Mouse (Mus musculus) G1E (cell line): Measurements from ENCODE around the gene Lce1e.

ENCODE experiments used
- CTCF ChIP-seq: IDR thresholded peaks from 2 replicates; pipeline ENCODE4 v1.5.1; 2012; ENCODE audit warnings: low read depth, low read length, inconsistent platforms, mixed read lengths
- GATA1 ChIP-seq: IDR thresholded peaks from 2 replicates; pipeline ENCODE4 v1.6.1; 2012; ENCODE audit warnings: borderline replicate concordance, low read length, inconsistent platforms, mixed read lengths
- GATA2 ChIP-seq: IDR thresholded peaks from 2 replicates; pipeline ENCODE4 v1.6.1; 2012; ENCODE audit warnings: low read depth, low read length, inconsistent platforms, borderline replicate concordance
- TAL1 ChIP-seq: conservative IDR thresholded peaks from 2 replicates; pipeline ENCODE4 v1.6.1; 2012; ENCODE audit warnings: low read depth, low read length, inconsistent platforms, mixed read lengths

DNA sequence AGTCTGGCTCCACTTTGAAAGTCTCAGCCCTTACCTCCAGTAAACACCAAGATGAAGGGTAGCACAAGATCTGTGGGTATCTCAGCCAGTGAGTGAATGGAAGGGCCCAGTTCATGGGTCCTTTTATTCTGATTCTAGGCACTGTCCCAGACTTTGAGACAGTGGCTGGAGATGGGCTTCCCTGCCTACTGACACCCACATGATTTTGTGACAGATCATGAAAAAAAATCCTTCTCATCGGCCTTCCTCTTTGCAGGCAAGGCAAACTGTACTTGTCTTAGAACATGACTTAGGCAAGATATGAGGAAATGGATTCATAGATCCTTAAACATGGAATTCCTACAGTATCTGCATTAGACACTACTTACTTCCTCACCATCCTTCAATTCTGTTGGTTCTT, 30.1 kb upstream of the Lce1e start, which contains the start of gene Gm38119:
- TF ChIP-seq GATA1 (no peak), CTCF (no peak), TAL1 (no peak), GATA2 (no peak)
